Mouse (Mus musculus) testis, adult 2 months (tissue): ENCODE results near the gene Snd1.

Source experiments
- CTCF ChIP-seq: fragments of 200-500 bp; IDR thresholded peaks from 2 replicates; pipeline ENCODE4 v1.5.1; 2012; ENCODE audit warnings: low read depth, mild to moderate bottlenecking, inconsistent platforms, low read length, moderate library complexity; ENCODE audit not compliant: control insufficient read depth, insufficient read depth, insufficient replicate concordance
- POLR2A ChIP-seq: fragments of 200-500 bp; IDR thresholded peaks from 2 replicates; pipeline ENCODE4 v1.6.1; 2012; ENCODE audit warnings: low read depth, mild to moderate bottlenecking, inconsistent platforms, low read length, moderate library complexity; ENCODE audit not compliant: control insufficient read depth

DNA sequence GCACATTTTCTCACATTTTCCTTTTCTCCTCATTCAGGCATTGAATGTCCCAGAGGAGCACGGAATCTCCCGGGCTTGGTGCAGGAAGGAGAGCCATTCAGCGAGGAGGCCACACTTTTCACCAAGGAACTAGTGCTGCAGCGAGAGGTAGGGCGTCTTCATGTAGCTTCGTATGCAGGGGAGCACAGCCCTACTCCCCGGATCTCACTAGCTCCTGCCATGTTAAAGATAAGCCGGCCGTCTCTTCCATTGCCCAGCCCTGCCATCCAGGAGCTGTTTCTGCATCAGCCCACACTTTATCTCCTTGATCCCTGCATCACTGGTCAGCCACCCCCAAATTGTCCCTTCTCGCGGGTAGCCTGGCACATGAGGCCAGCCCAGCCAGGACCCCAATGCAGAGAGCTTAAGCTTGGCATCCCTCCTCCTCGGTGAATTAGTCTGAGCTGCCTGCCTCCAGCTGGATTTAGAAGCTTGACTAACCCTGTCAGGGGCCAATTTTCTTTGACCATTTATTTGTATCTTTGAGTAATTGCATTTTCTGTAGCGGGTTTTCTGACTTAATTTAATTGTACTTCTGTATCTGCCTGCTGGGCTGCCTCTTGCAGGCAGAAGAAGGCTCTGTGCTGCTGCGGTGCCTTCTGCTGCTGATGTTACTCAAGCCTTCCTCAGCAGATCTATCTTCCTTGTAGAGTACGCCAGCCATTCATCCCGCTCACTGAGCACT, 321.0 kb downstream of the Snd1 start:
- TF ChIP-seq CTCF (no peak), POLR2A (no peak)
